Mouse (Mus musculus): ENCODE results near the gene Asb4.

Gene Asb4

GRCm38 (mm10) chr6:5396797-5397196, 13.6 kb downstream of the Asb4 start:
- DNase-seq, result no peak

GRCm38 (mm10) chr6:5401394-5401793, 18.2 kb downstream of the Asb4 start:
- DNase-seq, result peak; percentile 70

GRCm38 (mm10) chr6:5403095-5403815, 20.1 kb downstream of the Asb4 start:
- no peak for DNase-seq

- no peak for DNase-seq
Observed at GRCm38 (mm10) chr6:5404016-5404415, 20.8 kb downstream of the Asb4 start.

GRCm38 (mm10) chr6:5408451-5409177, 25.4 kb downstream of the Asb4 start:
- DNase-seq, result peak; percentile 48

GRCm38 (mm10) chr6:5409676-5410075, 26.5 kb downstream of the Asb4 start:
- no peak for DNase-seq

GRCm38 (mm10) chr6:5410697-5411391, 27.7 kb downstream of the Asb4 start:
- DNase-seq, result peak; percentile 43

GRCm38 (mm10) chr6:5413282-5413681, 30.1 kb downstream of the Asb4 start:
- no peak for DNase-seq

- no peak for DNase-seq
Observed at GRCm38 (mm10) chr6:5421442-5421841, 38.3 kb downstream of the Asb4 start.

GRCm38 (mm10) chr6:5422386-5422785, 39.2 kb downstream of the Asb4 start:
- DNase-seq, result no peak

GRCm38 (mm10) chr6:5423594-5423993, 40.4 kb downstream of the Asb4 start:
- DNase-seq, result no peak

- no peak for DNase-seq
Observed at GRCm38 (mm10) chr6:5427033-5427432, 43.8 kb downstream of the Asb4 start.

- no peak for DNase-seq
Observed at GRCm38 (mm10) chr6:5429562-5429961, 46.4 kb downstream of the Asb4 start.

GRCm38 (mm10) chr6:5429982-5430550, 46.9 kb downstream of the Asb4 start:
- DNase-seq, result no peak

- DNase-seq, result no peak
Observed at GRCm38 (mm10) chr6:5433887-5434286, 50.7 kb downstream of the Asb4 start.

GRCm38 (mm10) chr6:5437757-5438156, 54.6 kb downstream of the Asb4 start:
- no peak for DNase-seq

- DNase-seq, result no peak
Observed at GRCm38 (mm10) chr6:5441221-5441620, 58.0 kb downstream of the Asb4 start.

- peak; percentile 74 for DNase-seq
Observed at GRCm38 (mm10) chr6:5442316-5443085, 59.3 kb downstream of the Asb4 start.

GRCm38 (mm10) chr6:5443104-5443863, 60.1 kb downstream of the Asb4 start:
- DNase-seq, result peak; percentile 76

- no peak for DNase-seq
Observed at GRCm38 (mm10) chr6:5444331-5444898, 61.2 kb downstream of the Asb4 start.

- DNase-seq, result no peak
Observed at GRCm38 (mm10) chr6:5447013-5447412, 63.8 kb downstream of the Asb4 start.

Measured in right cerebral cortex, adult 18-20 months (tissue).